Mouse (Mus musculus) liver, embryonic 14.5 days (tissue): ENCODE data around the gene Tspo.

Experiments used
- CTCF ChIP-seq: IDR thresholded peaks from 2 replicates; pipeline ENCODE4 v1.5.1; 2016; ENCODE audit warnings: antibody characterized with exemption, low read depth, control low read depth
- EP300 ChIP-seq: IDR thresholded peaks from 2 replicates; pipeline ENCODE4 v1.6.1; 2016; ENCODE audit warnings: antibody characterized with exemption, low read depth

- no peak for TF ChIP-seq EP300
- TF ChIP-seq CTCF: no peak
Measured at GRCm38 (mm10) chr15:83539905-83540304, 23.5 kb upstream of the Tspo start.
